Mouse (Mus musculus): ENCODE measurements around the gene Zdhhc3.

DNA sequence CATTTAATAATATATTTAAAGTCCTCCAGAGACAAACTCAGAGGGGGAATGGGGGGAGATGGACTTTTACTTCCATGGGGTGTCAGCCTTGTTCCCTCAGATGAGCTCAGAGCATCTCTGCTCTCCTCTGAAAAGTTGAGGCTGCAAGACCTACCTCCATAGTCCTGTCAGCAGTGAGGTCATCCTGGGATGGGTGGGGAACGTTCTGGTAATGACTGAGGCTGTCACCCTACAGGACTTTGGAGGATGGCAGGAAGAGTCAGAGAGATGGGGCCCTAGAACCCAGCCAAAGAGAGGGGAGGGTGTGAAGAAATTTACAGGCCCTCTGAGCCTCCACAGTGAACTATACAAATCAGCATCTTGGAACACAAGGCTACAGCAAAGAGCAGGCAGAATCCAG lies 38.6 kb upstream of the Zdhhc3 start:
- TF ChIP-seq CTCF (IDR thresholded peaks at IDR 0.05; ENCODE audit: borderline replicate concordance, insufficient read depth, low read length) (no peak), POLR2A (IDR thresholded peaks at IDR 0.05; ENCODE audit: low read depth, low read length) (no peak)
